Mouse (Mus musculus) heart, adult 2 months (tissue): ENCODE results near the gene Fasn.

Experiments
- CTCF ChIP-seq: fragments of 200-600 bp; IDR thresholded peaks from 2 replicates; pipeline ENCODE4 v1.8.1; 2022; ENCODE audit warnings: antibody characterized with exemption, mild to moderate bottlenecking, moderate library complexity
- POLR2A ChIP-seq: fragments of 200-500 bp; IDR thresholded peaks from 2 replicates; pipeline ENCODE4 v1.6.1; 2011; ENCODE audit warnings: mild to moderate bottlenecking, low read depth, low read length, control low read depth; ENCODE audit not compliant: insufficient read depth

DNA sequence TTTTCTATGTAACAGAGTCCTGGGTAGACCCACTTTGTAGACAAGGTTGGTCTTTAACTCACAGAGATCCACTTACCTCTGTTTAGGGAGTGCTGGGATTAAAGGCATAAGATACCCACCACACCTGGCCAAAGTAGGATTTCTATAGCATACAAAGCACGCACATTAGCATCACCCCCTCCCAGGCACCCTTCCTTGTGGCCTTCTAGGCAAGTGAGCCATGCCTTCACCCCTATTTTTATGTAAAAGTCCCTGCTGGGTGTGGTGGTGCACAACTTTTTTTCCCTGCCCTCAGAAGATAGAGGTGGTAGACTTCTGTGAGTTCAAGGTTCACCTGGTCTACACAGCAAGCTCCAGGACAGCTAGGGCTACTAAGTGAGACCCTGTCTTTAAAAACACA lies 44.5 kb downstream of the Fasn start:
- TF ChIP-seq POLR2A: no peak
- no peak for TF ChIP-seq CTCF
